Mouse (Mus musculus) myocyte (in vitro differentiated cells): ENCODE data around the gene Rabl6. TPM values are rescaled to one million over a fixed set of nuclear protein-coding genes. Genes with fewer than 3 reads are reported as not detected.

ENCODE experiments used
- H3K27me3 ChIP-seq: one replicate; pipeline ENCODE4 v1.6.1; 2011; ENCODE audit not compliant: control insufficient read depth, insufficient read depth, insufficient read length
- H3K36me3 ChIP-seq: one replicate; pipeline ENCODE4 v1.6.1; 2011; ENCODE audit not compliant: control insufficient read depth, insufficient read depth
- H3K4me2 ChIP-seq: one replicate; pipeline ENCODE4 v1.6.1; 2011; ENCODE audit warnings: low read depth, control low read depth
- H3K4me3 ChIP-seq: one replicate; pipeline ENCODE4 v1.5.1; 2011; ENCODE audit warnings: mild to moderate bottlenecking, control low read depth, moderate library complexity
- H3K79me2 ChIP-seq: one replicate; pipeline ENCODE4 v1.6.1; 2011; ENCODE audit not compliant: control insufficient read depth, insufficient read depth
- H3ac ChIP-seq: one replicate; pipeline ENCODE4 v1.6.1; 2011; ENCODE audit not compliant: control insufficient read depth, insufficient read length
- CEBPB ChIP-seq: IDR thresholded peaks from 2 replicates; pipeline ENCODE4 v1.6.1; 2011; ENCODE audit warnings: mild to moderate bottlenecking, moderate library complexity; ENCODE audit not compliant: poor library complexity, insufficient read depth, severe bottlenecking
- E2F4 ChIP-seq: IDR thresholded peaks from one replicate; pipeline ENCODE4 v1.6.1; 2011; ENCODE audit warnings: mild to moderate bottlenecking, control low read depth, moderate library complexity; ENCODE audit not compliant: insufficient read depth
- MAX ChIP-seq: IDR thresholded peaks from one replicate; pipeline ENCODE4 v1.6.1; 2011; ENCODE audit warnings: low read depth, mild to moderate bottlenecking, control low read depth
- MYOD1 ChIP-seq, 3 experiments: IDR thresholded peaks; one replicate each; pipeline ENCODE4 v1.6.1; 2011; ENCODE audit warnings: control low read depth in 2 of 3, low read depth in 2 of 3, mild to moderate bottlenecking in 2 of 3, moderate library complexity in 1 of 3; ENCODE audit not compliant: insufficient read length in 2 of 3, control insufficient read depth in 1 of 3
- MYOG ChIP-seq, 3 experiments: IDR thresholded peaks; one replicate each; pipeline ENCODE4 v1.6.1; 2011; ENCODE audit warnings: control low read depth in 2 of 3, low read depth in 2 of 3, mild to moderate bottlenecking in 2 of 3; ENCODE audit not compliant: insufficient read length in 2 of 3, control insufficient read depth in 1 of 3, insufficient read depth in 1 of 3
- POLR2A ChIP-seq: IDR thresholded peaks from one replicate; pipeline ENCODE4 v1.6.1; 2011; ENCODE audit warnings: low read depth, mild to moderate bottlenecking, control low read depth, moderate library complexity; ENCODE audit not compliant: insufficient read length
- POLR2AphosphoS2 ChIP-seq: IDR thresholded peaks from one replicate; pipeline ENCODE4 v1.6.1; 2011; ENCODE audit warnings: low read depth, control low read depth; ENCODE audit not compliant: insufficient read length
- REST ChIP-seq: IDR thresholded peaks from one replicate; pipeline ENCODE4 v1.6.1; 2011; ENCODE audit warnings: mild to moderate bottlenecking, control low read depth, moderate library complexity; ENCODE audit not compliant: insufficient read depth, insufficient read length
- SRF ChIP-seq: IDR thresholded peaks from one replicate; pipeline ENCODE4 v1.6.1; 2011; ENCODE audit warnings: low read depth; ENCODE audit not compliant: control insufficient read depth, insufficient read length
- TCF12 ChIP-seq: IDR thresholded peaks from one replicate; pipeline ENCODE4 v1.6.1; 2011; ENCODE audit warnings: mild to moderate bottlenecking, control low read depth; ENCODE audit not compliant: poor library complexity, insufficient read depth, severe bottlenecking
- TCF3 ChIP-seq: IDR thresholded peaks from one replicate; pipeline ENCODE4 v1.6.1; 2011; ENCODE audit warnings: low read depth, control low read depth; ENCODE audit not compliant: insufficient read length
- USF1 ChIP-seq: IDR thresholded peaks from one replicate; pipeline ENCODE4 v1.6.1; 2011; ENCODE audit warnings: low read depth, mild to moderate bottlenecking, control low read depth, moderate library complexity
- polyA plus RNA-seq: library from polyadenylated mRNA; unstranded; fragments of >200 nt; fragmentation: generic; extraction: Trizol; gene quantifications from one replicate; pipeline ENCODE4 v1.2.1, GENCODE M21; 2012; ENCODE audit warnings: missing spikeins

The Rabl6 gene
- polyA plus RNA-seq, 1 experiment: 76.5 TPM

DNA sequence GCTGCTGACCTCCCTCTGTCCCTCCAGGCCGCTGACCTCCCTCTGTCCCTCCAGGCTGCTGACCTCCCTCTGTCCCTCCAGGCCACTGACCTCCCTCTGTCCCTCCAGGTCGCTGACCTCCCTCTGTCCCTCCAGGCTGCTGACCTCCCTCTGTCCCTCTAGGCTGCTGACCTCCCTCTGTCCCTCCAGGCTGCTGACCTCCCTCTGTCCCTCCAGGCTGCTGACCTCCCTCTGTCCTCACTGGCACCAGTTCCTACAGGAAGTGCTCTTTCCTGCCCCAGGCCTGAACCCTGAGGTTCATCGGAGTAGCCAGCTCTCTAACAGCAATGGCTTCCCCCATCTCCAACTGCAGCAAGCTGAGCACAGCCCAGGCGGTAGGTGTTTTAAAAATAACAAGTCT, 20.4 kb upstream of the Rabl6 start:
- H3K4me2 ChIP-seq: no peak overlapping the region
- H3K79me2 ChIP-seq: no peaks in the 10 kb centered on the region
- no peak for TF ChIP-seq CEBPB
- TF ChIP-seq TCF3: no peak
- no peak for TF ChIP-seq MYOG (IDR thresholded peaks at IDR 0.05; ENCODE audit: control insufficient read depth in 1 of 3, insufficient read depth in 1 of 3, insufficient read length in 2 of 3, low read depth in 2 of 3)
- no peak for TF ChIP-seq E2F4
- no peak for TF ChIP-seq MYOD1 (IDR thresholded peaks at IDR 0.05; ENCODE audit: control insufficient read depth in 1 of 3, insufficient read length in 2 of 3, low read depth in 2 of 3)
- no peak for TF ChIP-seq USF1
- no peak for TF ChIP-seq SRF
- TF ChIP-seq POLR2A: no peak
- no peak for TF ChIP-seq MAX
- TF ChIP-seq TCF12: no peak
- TF ChIP-seq POLR2AphosphoS2: no peak
- TF ChIP-seq REST: no peak
- H3K27me3 ChIP-seq: peaks cover 41% of the 10 kb centered on the region
- H3K4me3 ChIP-seq: no peak overlapping the region
- H3ac ChIP-seq: no peak overlapping the region
- H3K36me3 ChIP-seq: no peaks in the 10 kb centered on the region

- H3K4me3 ChIP-seq: no peak within 1 kb of the TSS
- no peaks in the 10 kb centered on the region for H3K79me2 ChIP-seq
- no peak within 1 kb of the TSS for H3K4me2 ChIP-seq
- no peaks in the 10 kb centered on the region for H3K36me3 ChIP-seq
- H3K27me3 ChIP-seq: peaks cover 46% of the 10 kb centered on the region
- TF ChIP-seq USF1 (no peak), REST (no peak), MAX (no peak), POLR2A (no peak), TCF12 (no peak), CEBPB (no peak), TCF3 (no peak), POLR2AphosphoS2 (no peak)
- H3ac ChIP-seq: no peak within 1 kb of the TSS
Observed at GRCm38 (mm10) chr2:25627811-25628210, 19.5 kb upstream of the Rabl6 start, which contains the start of gene Fcna. TSS of gene Fcna (minus strand) at chr2:25628030.

- Histone ChIP-seq H3K79me2 (no peaks in the 10 kb centered on the region), H3K4me3 (no peak overlapping the region), H3K27me3 (peaks cover 46% of the 10 kb centered on the region), H3K4me2 (no peak overlapping the region), H3K36me3 (no peaks in the 10 kb centered on the region), H3ac (no peak overlapping the region)
- TF ChIP-seq TCF3 (no peak), MYOD1 (IDR thresholded peaks at IDR 0.05; ENCODE audit: control insufficient read depth in 1 of 3, insufficient read length in 2 of 3, low read depth in 2 of 3) (no peak), E2F4 (no peak)
Observed at GRCm38 (mm10) chr2:25625986-25626385, 17.7 kb upstream of the Rabl6 start.

- TF ChIP-seq TCF3: no peak
- TF ChIP-seq POLR2AphosphoS2: peak; percentile 64
- TF ChIP-seq MAX: no peak
- TF ChIP-seq POLR2A: peak; percentile 80
- no peak for TF ChIP-seq USF1
- no peak for TF ChIP-seq SRF
- no peak for TF ChIP-seq E2F4
- TF ChIP-seq TCF12: no peak
- no peak for TF ChIP-seq REST
- TF ChIP-seq MYOG (IDR thresholded peaks at IDR 0.05; ENCODE audit: control insufficient read depth in 1 of 3, insufficient read depth in 1 of 3, insufficient read length in 2 of 3, low read depth in 2 of 3): no peak
- TF ChIP-seq MYOD1 (IDR thresholded peaks at IDR 0.05; ENCODE audit: control insufficient read depth in 1 of 3, insufficient read length in 2 of 3, low read depth in 2 of 3): no peak
- Histone ChIP-seq H3K79me2 (no peaks in the 10 kb centered on the region), H3K27me3 (peaks cover 48% of the 10 kb centered on the region), H3K4me2 (peak within 1 kb of the TSS; percentile 79), H3K4me3 (peak within 1 kb of the TSS; percentile 23), H3ac (no peak within 1 kb of the TSS), H3K36me3 (no peaks in the 10 kb centered on the region)
Observed at GRCm38 (mm10) chr2:25621229-25622200, 13.2 kb upstream of the Rabl6 start, which contains the start of gene Tmem141. TSS of gene Tmem141 (minus strand) at chr2:25622005.

- H3K79me2 ChIP-seq: no peaks in the 10 kb centered on the region
- H3K27me3 ChIP-seq: peaks cover 49% of the 10 kb centered on the region
- peak overlapping the region; percentile 79 for H3K4me2 ChIP-seq
- H3K4me3 ChIP-seq: peak overlapping the region; percentile 23
- H3ac ChIP-seq: no peak overlapping the region
- no peaks in the 10 kb centered on the region for H3K36me3 ChIP-seq
- TF ChIP-seq SRF: no peak
- TF ChIP-seq E2F4: no peak
- no peak for TF ChIP-seq MYOD1 (IDR thresholded peaks at IDR 0.05; ENCODE audit: control insufficient read depth in 1 of 3, insufficient read length in 2 of 3, low read depth in 2 of 3)
- TF ChIP-seq REST: no peak
- TF ChIP-seq POLR2AphosphoS2: no peak
- no peak for TF ChIP-seq MAX
- no peak for TF ChIP-seq CEBPB
- no peak for TF ChIP-seq TCF3
- no peak for TF ChIP-seq TCF12
- no peak for TF ChIP-seq USF1
Observed at GRCm38 (mm10) chr2:25620852-25621228, 12.5 kb upstream of the Rabl6 start.
